Mouse (Mus musculus) neural tube, embryonic 12.5 days (tissue): ENCODE data around the gene Fam84a. TPM values are rescaled to one million over a fixed set of nuclear protein-coding genes. Genes with fewer than 3 reads are reported as not detected.

ENCODE experiments used
- ATAC-seq: fragments of 200-750 bp; cut with Nextera tagmentation; 2 replicates; pipeline ENCODE4 v1.8.0; 2017; ENCODE audit warnings: low read depth, mild to moderate bottlenecking, moderate TSS enrichment, moderate library complexity; ENCODE audit not compliant: low FRiP score
- H3K27ac ChIP-seq: fragments of 300-500 bp; sonication (generic); 2 replicates; pipeline ENCODE4 v1.5.1; 2016
- H3K27me3 ChIP-seq: fragments of 300-500 bp; sonication (generic); replicated peaks from 2 replicates; pipeline ENCODE4 v1.6.1; 2016; ENCODE audit warnings: mild to moderate bottlenecking
- H3K36me3 ChIP-seq: fragments of 300-500 bp; sonication (generic); 2 replicates; pipeline ENCODE4 v1.6.1; 2016; ENCODE audit warnings: mild to moderate bottlenecking
- H3K4me1 ChIP-seq: fragments of 300-500 bp; sonication (generic); 2 replicates; pipeline ENCODE4 v1.6.1; 2016
- H3K4me2 ChIP-seq: fragments of 300-500 bp; sonication (generic); replicated peaks from 2 replicates; pipeline ENCODE4 v1.6.1; 2016; ENCODE audit warnings: mild to moderate bottlenecking
- H3K4me3 ChIP-seq: fragments of 300-500 bp; sonication (generic); 2 replicates; pipeline ENCODE4 v1.5.1; 2016
- H3K9ac ChIP-seq: fragments of 300-500 bp; sonication (generic); 2 replicates; pipeline ENCODE4 v1.6.1; 2016; ENCODE audit warnings: mild to moderate bottlenecking
- H3K9me3 ChIP-seq: fragments of 300-500 bp; sonication (generic); 2 replicates; pipeline ENCODE4 v1.6.1; 2016; ENCODE audit warnings: mild to moderate bottlenecking
- polyA plus RNA-seq: library from polyadenylated mRNA; unstranded; fragments of >200 nt; fragmentation: Nextera tagmentation; extraction: Ambion mirVana; gene quantifications from 2 replicates; pipeline ENCODE4 v1.2.1, GENCODE M21; 2016

Fam84a gene
- polyA plus RNA-seq, 1 experiment from 2014 or later, result 39.0 TPM

DNA sequence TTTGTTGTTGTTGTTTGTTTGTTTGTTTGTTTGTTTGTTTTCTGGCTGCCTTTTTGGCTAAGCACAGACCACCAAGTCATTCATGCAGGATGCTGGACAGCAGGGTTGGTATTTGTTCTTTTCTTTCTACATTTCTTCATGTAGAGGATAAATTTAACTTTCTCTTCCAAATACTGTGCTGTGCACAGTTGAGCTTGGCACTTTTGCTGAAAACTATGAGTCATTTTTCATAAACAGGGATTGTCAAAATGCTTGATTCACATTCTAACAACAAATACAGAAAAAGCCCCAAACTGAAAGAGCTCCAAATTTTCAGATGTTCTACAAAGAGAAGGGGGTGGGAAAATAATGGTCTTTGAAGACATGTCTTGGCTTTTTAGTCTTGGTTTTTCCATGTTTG is 54.9 kb downstream of the Fam84a start:
- Histone ChIP-seq H3K27ac (no peak overlapping the region), H3K9me3 (no peaks in the 10 kb centered on the region), H3K4me3 (no peak overlapping the region), H3K27me3 (no peaks in the 10 kb centered on the region), H3K4me1 (no peaks in the 10 kb centered on the region), H3K9ac (no peak overlapping the region), H3K36me3 (no peaks in the 10 kb centered on the region), H3K4me2 (no peak overlapping the region)
- ATAC-seq, result no peak
